Mouse (Mus musculus): ENCODE results near the gene Cebpb. TPM values are rescaled to one million over a fixed set of nuclear protein-coding genes. Genes with fewer than 3 reads are reported as not detected.

Gene Cebpb
- polyA plus RNA-seq, 1 experiment from 2014 or later = 41.9 TPM

DNA sequence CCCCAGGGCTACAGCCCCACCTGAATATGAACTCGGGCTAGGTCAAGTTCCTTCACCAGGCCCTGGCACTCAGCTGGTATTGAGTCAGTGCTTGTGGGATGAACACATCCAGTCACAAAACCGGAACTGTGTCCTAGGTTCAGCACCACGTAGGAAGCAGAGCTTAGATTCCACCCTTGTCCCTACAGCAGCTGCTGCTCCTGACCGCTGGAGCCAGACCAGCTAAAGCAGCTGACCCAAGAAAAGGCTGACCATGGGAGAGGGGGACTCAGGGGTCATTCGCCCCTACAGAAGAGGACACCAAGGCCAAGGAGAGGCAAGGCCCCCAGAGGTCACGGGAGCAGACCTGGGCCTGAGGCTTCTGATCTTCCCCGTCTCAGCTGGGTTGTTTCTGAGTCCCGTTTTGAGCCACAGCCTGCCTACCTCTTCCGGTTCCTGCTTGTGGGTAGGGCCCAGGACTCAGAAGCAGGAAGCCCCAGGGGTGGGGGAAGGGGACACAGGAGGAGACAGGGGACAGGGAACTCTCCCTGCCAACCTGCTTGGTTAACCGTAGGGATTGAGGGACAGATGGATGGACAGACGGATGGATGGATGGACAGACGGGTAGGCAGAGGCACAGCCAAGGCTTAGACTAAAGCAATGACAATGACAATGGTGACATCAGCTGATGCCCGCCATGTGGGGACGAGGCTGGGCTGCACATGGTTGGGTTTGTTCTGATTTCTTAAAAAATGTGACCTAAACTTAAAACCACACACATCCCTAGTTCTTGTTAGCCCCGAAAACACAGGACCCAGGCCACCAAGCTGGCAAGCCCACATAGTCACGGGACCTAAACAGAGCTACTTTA lies 31.9 kb upstream of the Cebpb start:
- 78% methylated on average over 16 of the region's 16 CpGs for WGBS
- no peak for ATAC-seq (ENCODE audit: insufficient number of reproducible peaks, low FRiP score, low TSS enrichment, low read depth)
- Histone ChIP-seq H3K27ac (replicated peaks) (no peak overlapping the region), H3K9ac (no peak overlapping the region), H3K4me3 (replicated peaks) (no peak overlapping the region), H3K27me3 (no peaks in the 10 kb centered on the region), H3K4me2 (replicated peaks) (0 out of 2 replicates have a peak overlapping the region, but pooled peaks have one; percentile 2), H3K4me1 (peaks cover 40% of the 10 kb centered on the region), H3K36me3 (peaks cover 24% of the 10 kb centered on the region; the same call in 1 of the 2 replicates), H3K9me3 (replicated peaks) (no peaks in the 10 kb centered on the region)

DNA sequence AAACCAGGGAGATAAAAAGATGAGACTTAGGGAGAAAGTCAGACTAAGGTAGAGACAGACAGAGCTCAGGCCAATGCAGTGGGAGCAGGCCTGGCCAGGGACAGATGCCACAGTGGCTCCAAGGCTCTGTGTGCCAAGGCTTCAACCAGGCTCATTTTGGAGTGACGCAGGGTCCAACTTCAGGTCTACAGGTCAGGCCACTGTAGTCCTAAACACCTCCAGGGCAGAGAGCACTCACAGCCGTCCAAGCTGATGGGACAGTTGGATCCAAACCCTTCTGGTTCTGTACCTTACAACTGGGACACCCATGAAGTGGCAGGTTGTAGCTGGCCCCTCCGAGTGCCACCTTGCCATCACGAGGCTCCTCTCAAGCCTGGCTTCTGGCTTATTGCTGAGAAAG lies 30.7 kb upstream of the Cebpb start:
- 87% methylated on average over 4 of the region's 4 CpGs for WGBS
- Histone ChIP-seq H3K9ac (no peak overlapping the region), H3K9me3 (replicated peaks) (no peaks in the 10 kb centered on the region), H3K27ac (replicated peaks) (no peak overlapping the region), H3K4me3 (replicated peaks) (no peak overlapping the region), H3K4me1 (peaks cover 47% of the 10 kb centered on the region), H3K27me3 (no peaks in the 10 kb centered on the region), H3K4me2 (replicated peaks) (no peak overlapping the region), H3K36me3 (peaks cover 15% of the 10 kb centered on the region; the same call in 1 of the 2 replicates)
- no peak for ATAC-seq (ENCODE audit: insufficient number of reproducible peaks, low FRiP score, low TSS enrichment, low read depth)

DNA sequence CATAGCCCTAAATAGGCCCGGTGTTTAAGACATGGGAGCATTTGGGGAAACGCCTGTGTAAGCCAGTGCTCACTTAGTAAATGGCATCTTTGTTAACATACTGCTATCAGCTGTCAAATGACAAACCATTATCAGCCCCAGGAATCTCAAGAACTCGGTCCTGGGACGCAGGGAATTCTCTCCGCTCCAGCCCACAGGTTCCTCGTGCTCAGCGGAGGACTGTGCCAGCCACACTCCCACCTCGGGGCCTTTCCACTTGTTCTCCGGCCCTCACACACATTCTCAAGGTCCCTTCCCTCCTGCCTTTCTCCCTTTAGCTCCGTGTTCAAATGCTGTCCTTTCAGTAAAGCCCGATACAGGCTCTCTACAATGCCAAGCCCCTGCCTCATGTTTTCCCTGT lies 30.0 kb upstream of the Cebpb start:
- Histone ChIP-seq H3K4me3 (replicated peaks) (no peak overlapping the region), H3K9ac (no peak overlapping the region), H3K4me2 (replicated peaks) (peak overlapping the region; percentile 75), H3K27ac (replicated peaks) (no peak overlapping the region), H3K4me1 (peaks cover 47% of the 10 kb centered on the region), H3K36me3 (peaks cover 7% of the 10 kb centered on the region; the same call in 1 of the 2 replicates), H3K9me3 (replicated peaks) (no peaks in the 10 kb centered on the region), H3K27me3 (no peaks in the 10 kb centered on the region)
- WGBS = 57% methylated on average over 11 of the region's 11 CpGs
- ATAC-seq (ENCODE audit: insufficient number of reproducible peaks, low FRiP score, low TSS enrichment, low read depth) = no peak

DNA sequence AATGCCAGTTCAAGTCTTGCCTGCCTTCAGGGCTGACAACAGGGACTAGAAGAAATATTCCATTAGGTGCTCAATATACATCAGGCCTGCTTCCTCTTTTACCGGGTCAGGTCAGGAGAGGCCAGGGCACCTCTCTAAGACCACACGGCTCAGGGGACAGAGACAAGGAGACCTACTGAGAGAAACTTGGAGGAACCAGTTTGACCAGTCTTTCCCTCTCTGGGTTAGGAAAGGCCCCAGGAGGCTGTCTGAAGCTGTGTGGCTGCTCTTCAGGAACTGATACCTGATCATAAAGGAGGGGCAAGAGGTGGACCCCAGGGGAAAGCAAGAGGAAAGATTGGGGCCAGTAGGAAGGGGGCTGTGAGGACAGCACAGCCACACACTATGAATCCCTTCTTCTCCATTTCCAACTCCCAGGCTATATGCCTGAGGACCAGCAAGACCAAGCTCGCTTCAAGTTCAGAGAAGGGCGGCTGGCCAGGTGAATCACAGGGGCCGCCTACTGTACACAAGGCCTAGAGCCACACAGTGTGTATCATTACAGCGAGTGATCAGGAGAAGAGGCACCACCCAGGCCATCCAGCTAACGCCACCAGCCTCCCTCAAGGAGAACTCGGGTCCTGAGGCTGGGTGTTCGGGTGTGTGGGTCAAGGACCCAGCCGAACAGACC lies 29.4 kb upstream of the Cebpb start:
- peak overlapping the region; percentile 29; the same call in 1 of the 2 replicates for H3K27ac ChIP-seq (replicated peaks)
- no peak for ATAC-seq (ENCODE audit: insufficient number of reproducible peaks, low FRiP score, low TSS enrichment, low read depth)
- peak overlapping the region; percentile 75 for H3K4me2 ChIP-seq (replicated peaks)
- no peaks in the 10 kb centered on the region for H3K9me3 ChIP-seq (replicated peaks)
- peaks cover 47% of the 10 kb centered on the region for H3K4me1 ChIP-seq
- no peaks in the 10 kb centered on the region for H3K27me3 ChIP-seq
- 50% methylated on average over 10 of the region's 10 CpGs for WGBS
- H3K9ac ChIP-seq = peak overlapping the region; percentile 15; the same call in 1 of the 2 replicates
- H3K36me3 ChIP-seq = peaks cover 1% of the 10 kb centered on the region; the same call in 1 of the 2 replicates
- H3K4me3 ChIP-seq (replicated peaks) = peak overlapping the region; percentile 68

DNA sequence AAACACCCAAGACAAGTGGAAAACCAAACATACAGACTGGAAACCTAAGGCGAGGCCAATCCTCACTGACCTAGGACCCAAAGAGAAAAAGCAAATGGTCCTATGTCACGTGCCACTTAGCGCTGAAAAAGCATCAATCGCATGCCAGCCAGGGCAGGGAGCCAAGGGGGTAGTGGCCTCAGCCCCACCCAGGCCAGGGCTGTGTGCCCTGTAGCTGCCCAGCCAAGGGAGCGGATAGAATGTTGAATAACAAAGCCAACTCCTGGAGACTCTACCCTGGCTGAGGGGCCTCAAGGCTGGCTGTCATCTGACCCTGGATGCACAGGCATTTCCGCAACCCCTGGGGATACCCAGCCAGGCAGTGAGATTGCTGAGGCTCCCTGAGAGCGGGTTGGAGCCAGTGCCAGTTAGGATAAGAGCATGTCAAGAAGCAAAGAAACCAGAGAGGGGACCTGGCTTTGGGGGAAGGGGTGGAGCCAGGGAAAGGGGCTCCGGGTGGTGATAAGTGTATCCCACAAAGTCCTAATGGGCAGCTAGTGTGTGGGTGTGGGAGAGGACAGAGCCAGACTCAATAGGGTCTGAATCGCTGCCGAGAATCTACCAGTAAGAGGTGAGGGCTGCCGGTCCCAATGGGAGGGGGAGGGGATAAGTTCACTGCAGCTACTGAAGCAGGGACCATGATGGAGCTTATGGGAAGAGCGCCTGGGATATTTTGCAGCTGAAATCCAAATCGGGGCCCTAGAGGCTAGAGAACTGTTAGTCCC lies 28.7 kb upstream of the Cebpb start:
- no peaks in the 10 kb centered on the region for H3K9me3 ChIP-seq (replicated peaks)
- peak overlapping the region; percentile 68 for H3K4me3 ChIP-seq (replicated peaks)
- no peaks in the 10 kb centered on the region; the same call in 1 of the 2 replicates for H3K36me3 ChIP-seq
- H3K9ac ChIP-seq = peak overlapping the region; percentile 61; the same call in 1 of the 2 replicates
- peaks cover 47% of the 10 kb centered on the region for H3K4me1 ChIP-seq
- no peaks in the 10 kb centered on the region for H3K27me3 ChIP-seq
- H3K27ac ChIP-seq (replicated peaks) = peak overlapping the region; percentile 29
- peak overlapping the region; percentile 75 for H3K4me2 ChIP-seq (replicated peaks)
- 0 out of 2 replicates have a peak, but pooled peaks have one; percentile 8 for ATAC-seq (ENCODE audit: insufficient number of reproducible peaks, low FRiP score, low TSS enrichment, low read depth)
- 20% methylated on average over 13 of the region's 13 CpGs for WGBS

DNA sequence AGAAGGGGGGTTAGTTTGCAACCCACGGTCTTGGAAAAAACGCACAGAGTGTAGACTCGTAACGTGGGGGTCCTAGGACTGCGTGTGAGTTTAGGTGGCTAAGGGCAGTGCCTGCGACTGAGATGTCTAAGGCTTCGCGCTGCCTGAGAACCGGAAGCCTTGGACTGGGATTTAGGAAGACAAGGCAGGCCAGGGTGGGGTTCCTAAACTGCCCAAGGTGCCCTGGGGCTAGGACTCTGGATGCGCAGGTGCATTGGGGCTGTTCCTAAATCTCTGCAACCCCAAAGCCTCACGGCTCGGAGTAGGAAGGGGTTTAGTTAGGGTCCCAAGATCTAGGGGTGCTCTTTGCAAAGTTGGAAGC lies 28.1 kb upstream of the Cebpb start:
- under 1% methylated on average over 12 of the region's 12 CpGs for WGBS
- peaks cover 47% of the 10 kb centered on the region for H3K4me1 ChIP-seq
- no peaks in the 10 kb centered on the region for H3K27me3 ChIP-seq
- H3K4me3 ChIP-seq (replicated peaks) = peak overlapping the region; percentile 68
- no peak for ATAC-seq (ENCODE audit: insufficient number of reproducible peaks, low FRiP score, low TSS enrichment, low read depth)
- no peaks in the 10 kb centered on the region for H3K9me3 ChIP-seq (replicated peaks)
- peak overlapping the region; percentile 75 for H3K4me2 ChIP-seq (replicated peaks)
- peak overlapping the region; percentile 61 for H3K9ac ChIP-seq
- no peaks in the 10 kb centered on the region for H3K36me3 ChIP-seq
- H3K27ac ChIP-seq (replicated peaks) = peak overlapping the region; percentile 29

DNA sequence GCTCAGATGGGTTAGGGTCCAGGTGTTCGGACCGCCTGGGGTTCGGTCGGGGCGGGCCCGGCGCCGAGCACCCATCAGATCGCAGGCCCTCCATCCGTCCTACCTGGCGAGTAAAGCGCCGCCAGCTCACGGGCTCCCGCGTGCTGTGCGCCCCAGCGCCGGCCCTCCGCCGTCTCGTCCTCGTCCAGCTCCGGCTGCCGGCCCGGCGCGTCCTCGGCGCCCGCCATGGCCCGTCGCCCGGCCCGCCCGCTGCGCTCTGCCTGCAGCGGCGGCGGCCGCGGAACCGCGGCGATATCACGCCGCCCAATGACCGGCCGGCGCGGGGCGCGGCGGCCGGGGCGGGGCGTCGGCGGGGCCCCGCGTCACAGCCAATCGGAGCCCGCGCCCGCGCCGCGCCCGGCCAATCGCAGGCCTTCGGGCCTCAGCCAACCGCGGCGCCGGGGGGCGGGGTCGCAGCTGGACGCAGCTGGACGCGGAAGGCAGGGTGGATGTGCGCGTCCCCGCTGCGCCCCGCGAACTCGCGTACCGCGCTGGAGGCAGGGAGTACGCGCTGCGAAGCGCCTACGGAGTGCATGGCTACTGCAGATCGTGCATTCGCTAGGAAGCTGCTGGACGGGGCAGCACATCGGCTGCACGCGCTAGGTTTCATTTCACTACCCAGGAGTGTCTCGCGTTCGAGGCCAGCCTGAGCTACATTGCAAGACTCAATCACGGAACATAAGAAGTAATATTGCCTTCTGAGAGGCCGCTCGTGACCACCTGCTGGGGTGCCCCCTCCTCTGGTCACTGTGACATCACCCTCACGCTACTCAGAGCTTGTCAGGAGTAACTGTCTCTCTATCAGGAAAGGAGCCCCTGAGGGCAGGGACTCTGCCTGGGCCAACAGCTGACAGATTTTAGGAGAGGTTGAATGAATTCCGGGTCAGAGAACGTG lies 27.2 kb upstream of the Cebpb start, which contains the start of gene Gm20431:
TSS of gene Gm20431 (minus strand) at position 227 of the 934 bp plus-strand sequence.
- Histone ChIP-seq H3K4me1 (peaks cover 44% of the 10 kb centered on the region), H3K27ac (replicated peaks) (peak within 1 kb of the TSS; percentile 48), H3K4me2 (replicated peaks) (peak within 1 kb of the TSS; percentile 75), H3K36me3 (no peaks in the 10 kb centered on the region), H3K9me3 (replicated peaks) (no peaks in the 10 kb centered on the region), H3K27me3 (no peaks in the 10 kb centered on the region), H3K4me3 (replicated peaks) (peak within 1 kb of the TSS; percentile 68), H3K9ac (peak within 1 kb of the TSS; percentile 61)
- WGBS = under 1% methylated on average over 106 of the region's 110 CpGs
- peak; percentile 93 for ATAC-seq (ENCODE audit: insufficient number of reproducible peaks, low FRiP score, low TSS enrichment, low read depth)

DNA sequence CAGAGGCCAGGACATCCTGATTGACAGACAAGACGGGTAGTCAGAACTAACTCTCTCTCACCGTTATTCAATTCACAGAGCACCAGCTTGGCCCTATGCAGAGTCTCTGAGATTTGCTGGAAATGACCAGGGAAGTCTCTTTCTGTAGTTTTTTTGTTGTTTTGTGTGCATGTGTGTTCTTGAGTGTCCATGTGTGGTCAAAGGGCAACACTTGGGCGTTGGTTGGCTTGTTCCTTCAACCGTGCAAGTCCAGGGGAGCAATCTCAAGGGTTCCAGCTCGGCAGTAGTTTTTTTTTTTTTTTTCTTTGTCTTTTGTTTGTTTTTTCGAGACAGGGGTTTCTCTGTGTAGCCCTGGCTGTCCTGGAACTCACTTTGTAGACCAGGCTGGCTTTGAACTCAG lies 26.0 kb upstream of the Cebpb start:
- no peak overlapping the region for H3K4me2 ChIP-seq (replicated peaks)
- no peaks in the 10 kb centered on the region for H3K36me3 ChIP-seq
- H3K9ac ChIP-seq = no peak overlapping the region
- H3K27ac ChIP-seq (replicated peaks) = no peak overlapping the region
- peaks cover 39% of the 10 kb centered on the region for H3K4me1 ChIP-seq
- no peak for ATAC-seq (ENCODE audit: insufficient number of reproducible peaks, low FRiP score, low TSS enrichment, low read depth)
- 48% methylated on average over 6 of the region's 6 CpGs for WGBS
- no peaks in the 10 kb centered on the region for H3K9me3 ChIP-seq (replicated peaks)
- no peak overlapping the region for H3K4me3 ChIP-seq (replicated peaks)
- H3K27me3 ChIP-seq = no peaks in the 10 kb centered on the region

DNA sequence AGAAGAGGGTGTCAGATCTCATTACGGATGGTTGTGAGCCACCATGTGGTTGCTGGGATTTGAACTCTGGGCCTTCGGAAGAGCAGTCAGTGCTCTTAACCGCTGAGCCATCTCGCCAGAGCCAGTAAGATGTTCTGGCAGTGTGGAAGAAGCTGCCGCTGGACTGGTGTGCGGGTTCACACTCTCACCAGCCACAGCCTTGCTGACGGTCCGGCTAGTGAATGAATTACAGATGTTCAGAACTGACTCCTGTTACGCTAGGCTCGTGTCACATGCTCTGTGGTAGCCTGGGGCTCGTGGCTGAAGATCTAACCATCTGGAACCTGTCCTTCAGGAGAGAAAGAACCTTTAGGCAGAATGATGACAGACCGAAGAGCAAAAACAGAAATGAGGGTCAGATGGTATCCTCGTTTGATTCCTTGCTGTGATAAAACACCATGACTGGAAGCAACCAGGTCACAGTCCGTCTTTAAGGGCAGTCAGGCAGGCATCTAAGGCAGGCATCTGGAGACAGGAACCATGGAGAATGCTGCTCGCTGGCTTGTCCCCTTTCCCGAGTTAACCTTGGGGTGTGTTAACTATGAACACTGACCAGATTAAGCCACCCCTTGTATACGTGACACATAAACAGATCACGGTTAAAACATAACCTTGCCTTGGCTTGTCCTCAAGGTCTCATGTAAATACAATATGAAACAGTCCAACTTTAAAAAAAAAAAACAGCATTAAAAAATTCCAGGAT lies 22.6 kb upstream of the Cebpb start:
- H3K4me1 ChIP-seq = peaks cover 8% of the 10 kb centered on the region
- no peak for ATAC-seq (ENCODE audit: insufficient number of reproducible peaks, low FRiP score, low TSS enrichment, low read depth)
- WGBS = 60% methylated on average over 18 of the region's 18 CpGs
- H3K9ac ChIP-seq = no peak overlapping the region
- no peak overlapping the region for H3K4me2 ChIP-seq (replicated peaks)
- H3K27ac ChIP-seq (replicated peaks) = no peak overlapping the region
- H3K4me3 ChIP-seq (replicated peaks) = no peak overlapping the region
- H3K27me3 ChIP-seq = no peaks in the 10 kb centered on the region
- no peaks in the 10 kb centered on the region for H3K9me3 ChIP-seq (replicated peaks)
- no peaks in the 10 kb centered on the region for H3K36me3 ChIP-seq

DNA sequence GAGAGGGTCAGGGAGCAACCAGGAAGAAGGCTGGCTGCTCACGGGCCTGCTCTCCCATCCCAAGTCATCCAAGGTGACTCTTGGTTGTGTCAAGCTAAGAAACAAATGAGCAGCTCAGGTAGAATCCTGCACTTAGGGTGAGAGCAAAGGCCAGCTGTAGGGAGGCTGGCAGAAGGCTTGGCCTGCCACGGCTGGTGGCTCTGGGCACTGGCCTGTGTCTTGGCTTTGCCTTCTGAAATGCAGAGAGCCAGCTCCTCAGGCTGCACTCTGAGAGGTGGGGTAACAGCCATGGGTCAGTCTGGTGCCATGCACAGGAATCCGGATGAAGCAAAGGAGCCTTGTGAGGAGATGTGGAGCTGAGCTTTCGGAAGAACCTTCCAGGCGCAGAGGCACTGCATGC lies 20.3 kb upstream of the Cebpb start:
- Histone ChIP-seq H3K9ac (no peak overlapping the region), H3K4me3 (replicated peaks) (no peak overlapping the region), H3K4me1 (0 out of 2 replicates have a peak, but pooled peaks cover 4% of the 10 kb centered on the region), H3K36me3 (no peaks in the 10 kb centered on the region), H3K9me3 (replicated peaks) (no peaks in the 10 kb centered on the region), H3K27ac (replicated peaks) (no peak overlapping the region), H3K27me3 (no peaks in the 10 kb centered on the region), H3K4me2 (replicated peaks) (no peak overlapping the region)
- no peak for ATAC-seq (ENCODE audit: insufficient number of reproducible peaks, low FRiP score, low TSS enrichment, low read depth)
- 89% methylated on average over 5 of the region's 5 CpGs for WGBS
